Mouse (Mus musculus) lung, postnatal 0 days (tissue): Measurements from ENCODE around the gene Erich4.

Experiments used
- CTCF ChIP-seq: IDR thresholded peaks from 2 replicates; pipeline ENCODE4 v1.5.1; 2016; ENCODE audit warnings: antibody characterized with exemption, mild to moderate bottlenecking
- EP300 ChIP-seq: IDR thresholded peaks from 2 replicates; pipeline ENCODE4 v1.6.1; 2016; ENCODE audit warnings: antibody characterized with exemption, mild to moderate bottlenecking, control low read depth

DNA sequence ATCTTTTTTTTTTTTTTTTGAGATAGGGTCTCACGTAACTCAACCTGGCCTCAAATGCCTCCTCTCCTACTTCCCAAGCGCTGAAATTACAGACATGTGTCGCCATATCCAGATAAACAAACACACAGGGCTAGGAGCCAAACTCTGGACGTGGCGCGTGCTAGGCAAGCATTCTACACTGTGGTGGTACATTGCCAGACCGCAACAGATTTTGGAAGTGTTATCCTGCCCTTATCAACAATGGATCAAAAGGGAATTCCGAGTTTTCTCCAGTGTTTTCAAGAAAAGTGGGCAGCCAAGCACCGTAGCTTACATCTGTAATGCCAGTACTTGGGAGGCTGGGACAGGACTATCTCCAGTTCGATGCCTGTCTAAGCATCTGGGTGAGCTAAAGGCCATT, 42.1 kb upstream of the Erich4 start:
- TF ChIP-seq CTCF (no peak), EP300 (no peak)
